Mouse (Mus musculus) Muller cell, postnatal 12 days (primary cell): ENCODE results near the gene Irf2.

Experiments
- DNase-seq: peaks from one replicate; pipeline ENCODE4 v3.0.0-alpha.2; 2015; ENCODE audit errors: inconsistent ontology term

The Irf2 gene

DNA sequence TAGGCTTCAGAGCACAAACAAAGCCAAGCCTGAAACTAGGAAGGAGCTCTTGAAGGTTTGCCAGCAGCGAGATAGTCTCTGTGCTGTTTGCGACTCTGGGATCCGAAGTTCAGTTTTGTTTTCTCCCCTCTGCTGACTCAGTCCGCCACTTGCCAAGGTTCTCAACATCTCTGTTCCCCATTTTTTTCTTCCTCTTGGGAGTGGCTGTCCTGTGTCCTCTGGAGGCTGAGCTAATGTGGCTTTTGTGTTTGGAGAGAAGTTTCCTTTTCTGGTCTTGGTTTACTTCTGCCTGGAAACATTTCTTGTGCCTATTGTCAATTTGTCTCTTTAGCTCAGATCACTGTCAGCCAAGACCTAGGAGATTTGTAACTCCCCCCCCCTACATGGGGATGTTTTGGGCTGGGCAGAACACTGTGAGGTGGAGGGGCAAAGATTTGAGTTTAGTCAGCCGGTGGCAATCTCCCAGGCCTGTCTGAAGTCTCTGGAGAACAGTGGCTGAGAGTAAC is 103.2 kb downstream of the Irf2 start:
- DNase-seq, result peak; percentile 82

DNA sequence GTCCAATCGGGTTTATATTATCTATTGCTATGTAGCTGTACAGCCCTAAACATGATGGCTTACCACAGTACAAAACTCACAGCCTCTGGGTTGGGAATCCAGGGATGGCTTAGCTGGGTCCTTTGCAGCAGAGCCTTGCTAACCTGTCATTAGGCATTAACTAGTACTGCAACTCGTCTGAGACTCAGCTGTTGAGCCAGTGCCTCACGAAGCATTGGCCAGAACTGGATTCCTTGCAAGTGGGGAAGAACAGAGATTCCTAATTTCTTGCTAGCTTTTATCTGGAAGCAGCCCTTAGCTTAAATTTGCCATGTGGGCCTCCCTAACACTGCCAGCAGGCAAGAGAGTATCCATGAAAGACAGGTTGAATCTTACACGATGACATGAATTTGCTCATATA is 104.3 kb downstream of the Irf2 start:
- no peak for DNase-seq

DNA sequence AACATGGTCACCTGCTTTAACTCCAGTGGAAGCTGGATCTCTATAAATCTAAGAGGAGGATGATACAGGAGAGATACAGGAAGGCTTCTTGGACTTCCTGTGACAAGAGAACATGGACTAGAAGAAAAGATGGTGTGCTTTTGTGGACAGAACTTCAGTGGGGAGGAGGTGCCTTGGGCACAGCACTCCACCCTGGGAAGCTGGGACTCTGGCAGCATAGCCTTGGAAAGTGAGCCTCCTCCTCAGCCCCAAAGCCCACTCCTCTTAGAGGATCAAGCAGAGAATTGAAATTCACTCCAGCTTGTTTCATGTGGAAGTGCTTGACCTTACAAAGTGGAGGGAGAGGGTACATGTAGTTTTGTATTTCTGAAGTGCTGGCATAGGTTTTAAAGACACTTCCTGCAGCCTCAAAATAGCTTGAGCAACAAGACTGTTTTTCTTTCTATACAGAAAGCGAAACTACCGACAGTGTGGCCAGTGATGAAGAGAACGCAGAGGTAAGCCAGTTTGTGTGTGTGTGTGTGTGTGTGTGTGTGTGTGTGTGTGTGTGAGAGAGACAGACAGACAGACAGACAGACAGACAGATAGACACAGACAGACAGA is 104.9 kb downstream of the Irf2 start:
- no peak for DNase-seq

DNA sequence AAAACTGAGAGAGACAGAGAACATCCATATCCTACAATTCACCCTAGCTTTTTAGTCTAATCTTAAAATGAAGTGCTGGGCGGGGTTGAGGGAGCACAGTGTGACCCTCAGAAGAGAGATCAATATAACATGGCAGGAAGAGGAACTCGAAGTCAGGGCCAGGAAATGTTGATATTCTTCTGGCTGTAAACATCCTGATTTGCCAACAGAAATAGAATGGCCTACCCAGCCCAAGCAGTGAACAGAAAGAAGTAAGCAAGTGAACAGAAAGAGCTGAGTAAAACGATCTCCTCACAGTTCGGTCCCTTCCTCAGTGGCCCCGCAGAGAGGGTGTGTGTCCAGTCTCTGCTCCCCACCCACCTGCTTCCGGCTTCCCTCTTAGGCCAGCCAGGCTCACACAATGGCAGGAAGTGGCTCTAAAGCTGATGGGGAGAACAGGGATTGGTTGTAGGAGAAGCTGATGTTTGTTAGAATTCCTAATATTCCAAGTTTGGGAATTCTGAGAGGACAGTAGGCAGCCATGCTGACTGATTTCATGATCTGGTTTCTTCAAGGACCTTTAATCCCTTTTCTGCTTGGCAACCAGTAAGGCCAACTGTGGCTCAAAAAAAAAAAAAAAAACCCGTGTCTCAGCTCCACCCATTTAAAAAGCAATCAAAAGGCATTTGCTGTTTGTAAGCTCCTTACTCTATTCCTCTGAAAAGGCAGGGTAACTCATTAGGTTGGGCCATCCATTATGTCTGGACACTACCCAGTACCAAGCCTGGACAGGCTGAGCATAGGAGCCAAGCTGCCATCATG is 105.6 kb downstream of the Irf2 start:
- no peak for DNase-seq

DNA sequence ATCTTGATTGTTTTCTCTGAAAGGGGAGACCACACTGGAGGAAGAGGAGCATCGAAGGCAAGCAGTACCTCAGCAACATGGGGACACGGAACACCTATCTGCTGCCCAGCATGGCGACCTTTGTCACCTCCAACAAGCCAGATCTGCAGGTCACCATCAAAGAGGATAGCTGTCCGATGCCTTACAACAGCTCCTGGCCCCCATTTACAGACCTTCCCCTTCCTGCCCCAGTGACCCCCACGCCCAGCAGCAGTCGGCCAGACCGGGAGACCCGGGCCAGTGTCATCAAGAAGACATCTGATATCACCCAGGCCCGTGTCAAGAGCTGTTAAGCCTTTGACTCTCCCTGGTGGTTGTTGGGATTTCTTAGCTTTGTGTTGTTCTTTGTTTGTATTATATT is 106.4 kb downstream of the Irf2 start:
- no peak for DNase-seq

DNA sequence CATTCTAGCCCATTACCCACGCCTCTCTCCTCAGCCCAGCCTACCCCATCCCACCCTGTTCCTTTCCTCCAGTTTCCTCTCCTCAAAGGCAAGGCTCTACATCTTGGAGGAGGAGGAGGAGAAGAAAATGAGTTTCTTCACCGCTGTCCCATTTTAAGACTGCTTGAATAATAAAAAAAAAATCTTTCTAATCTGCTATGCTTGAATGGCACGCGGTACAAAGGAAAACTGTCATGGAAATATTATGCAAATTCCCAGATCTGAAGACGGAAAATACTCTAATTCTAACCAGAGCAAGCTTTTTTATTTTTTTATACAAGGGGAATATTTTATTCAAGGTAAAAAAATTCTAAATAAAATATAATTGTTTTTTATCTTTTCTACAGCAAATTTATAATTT is 107.4 kb downstream of the Irf2 start:
- DNase-seq, result no peak

DNA sequence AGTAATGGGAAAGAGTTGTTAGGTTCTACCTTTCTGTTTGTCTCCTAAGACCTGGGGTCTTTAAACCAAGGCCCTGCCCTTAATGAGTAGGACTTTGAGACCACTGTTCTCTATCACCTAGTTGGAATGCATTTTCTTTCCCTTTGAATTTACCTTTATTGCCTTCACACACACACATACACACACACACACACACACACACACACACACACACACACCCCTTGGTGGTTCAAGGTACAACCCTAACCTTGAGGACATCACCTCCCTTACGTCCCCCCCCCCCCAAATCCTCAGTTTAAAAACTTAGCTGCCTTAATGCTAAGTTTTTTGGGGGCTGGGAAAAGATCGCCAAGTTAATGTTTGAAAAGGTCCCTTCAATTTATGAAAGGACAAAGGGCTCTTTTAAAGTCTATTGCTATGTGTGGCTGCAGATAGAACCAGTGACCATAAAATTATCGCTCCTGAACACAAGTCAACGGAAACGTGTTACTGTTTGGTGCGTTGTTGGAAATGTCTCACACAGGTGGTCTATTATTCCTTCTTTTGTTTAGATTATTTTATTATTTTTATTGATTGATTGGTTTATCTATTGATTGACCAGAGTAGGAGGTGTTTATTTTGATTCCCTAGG is 108.6 kb downstream of the Irf2 start:
- DNase-seq, result no peak

DNA sequence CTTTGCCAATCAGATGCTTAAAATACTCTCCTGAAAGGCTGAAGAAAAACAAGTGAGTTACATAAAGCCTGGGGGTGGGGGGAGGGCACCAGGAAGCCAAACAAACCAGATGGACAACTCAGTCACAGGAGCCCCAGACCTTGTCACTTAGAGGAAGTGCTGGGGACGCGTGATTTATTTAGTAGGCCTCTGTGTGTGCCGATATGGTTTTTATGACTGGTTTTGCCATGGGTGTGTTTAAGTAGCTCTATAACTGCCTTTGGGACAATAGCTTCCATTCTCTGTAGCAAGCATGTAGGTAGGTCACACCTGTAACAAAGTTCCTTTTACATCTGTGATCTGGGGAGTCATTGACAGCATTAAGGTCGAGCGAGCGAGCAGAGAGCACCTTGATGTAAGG is 109.4 kb downstream of the Irf2 start:
- no peak for DNase-seq

DNA sequence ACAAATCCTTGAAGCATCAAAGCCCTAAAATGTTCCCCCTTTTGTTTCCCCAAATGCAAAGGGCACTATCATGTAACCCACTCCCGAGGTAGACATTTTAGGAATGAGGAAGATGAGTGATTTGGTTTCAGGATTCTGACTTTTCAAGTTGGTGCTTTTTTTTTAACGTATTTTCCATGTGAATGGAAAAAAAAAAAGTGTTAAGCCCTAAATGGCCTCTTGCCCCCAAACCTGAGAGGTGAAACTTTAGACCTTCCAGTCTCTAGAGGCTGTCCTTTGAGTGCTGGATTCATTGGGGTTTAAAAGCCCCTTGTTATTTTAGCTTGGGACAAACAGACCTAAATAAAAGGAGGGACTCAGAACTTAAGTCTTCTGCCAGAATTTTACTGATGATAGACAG is 109.9 kb downstream of the Irf2 start:
- no peak for DNase-seq

DNA sequence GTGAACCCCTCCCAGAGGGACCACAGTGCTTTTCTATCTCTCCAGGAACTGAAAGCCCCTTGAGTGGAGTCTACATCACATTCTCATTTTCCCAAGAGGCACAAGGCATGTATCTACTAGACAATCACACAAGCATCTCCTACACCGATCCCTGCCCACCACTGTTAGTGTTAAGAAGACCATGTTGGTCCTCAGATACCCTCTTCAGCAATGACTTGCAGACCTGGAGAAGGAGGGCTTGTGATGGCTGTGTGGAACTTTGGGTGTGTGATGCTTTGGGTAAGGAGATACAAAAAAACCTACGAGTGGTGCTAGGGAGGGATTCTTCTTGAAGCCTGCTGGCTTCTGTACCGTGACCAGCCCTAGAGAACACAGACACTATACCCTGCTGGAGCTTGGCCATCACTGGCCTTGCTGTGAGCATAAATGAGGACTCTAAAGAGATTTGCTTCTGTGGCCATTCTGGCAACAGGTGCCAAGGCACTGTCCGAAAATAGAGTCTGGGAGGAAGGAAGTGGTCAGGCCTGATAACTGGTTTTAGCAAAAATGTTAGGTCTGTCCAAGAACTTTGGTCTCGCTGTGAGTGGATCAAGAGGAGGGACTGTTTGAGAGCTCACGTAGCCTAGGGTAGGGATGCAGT is 110.8 kb downstream of the Irf2 start:
- no peak for DNase-seq

DNA sequence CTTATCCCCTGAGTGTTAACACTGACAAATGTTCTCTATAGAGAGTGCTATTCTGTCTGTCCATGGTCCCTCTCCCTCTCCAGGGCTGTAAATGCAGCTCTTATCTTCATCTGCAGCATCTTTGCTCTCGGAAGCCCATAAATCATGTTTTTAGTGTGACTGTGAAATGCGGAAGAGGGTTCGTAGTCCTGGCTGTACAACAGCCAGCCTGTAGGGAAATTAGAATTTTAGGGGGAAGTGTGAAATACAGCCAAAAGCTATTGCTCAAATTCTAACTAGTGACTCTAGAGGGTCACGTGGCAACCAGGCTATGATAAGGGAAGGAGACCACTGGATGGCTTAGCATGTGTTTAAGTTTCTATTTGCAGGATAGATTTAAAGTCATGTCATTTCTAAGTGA is 112.0 kb downstream of the Irf2 start:
- no peak for DNase-seq

DNA sequence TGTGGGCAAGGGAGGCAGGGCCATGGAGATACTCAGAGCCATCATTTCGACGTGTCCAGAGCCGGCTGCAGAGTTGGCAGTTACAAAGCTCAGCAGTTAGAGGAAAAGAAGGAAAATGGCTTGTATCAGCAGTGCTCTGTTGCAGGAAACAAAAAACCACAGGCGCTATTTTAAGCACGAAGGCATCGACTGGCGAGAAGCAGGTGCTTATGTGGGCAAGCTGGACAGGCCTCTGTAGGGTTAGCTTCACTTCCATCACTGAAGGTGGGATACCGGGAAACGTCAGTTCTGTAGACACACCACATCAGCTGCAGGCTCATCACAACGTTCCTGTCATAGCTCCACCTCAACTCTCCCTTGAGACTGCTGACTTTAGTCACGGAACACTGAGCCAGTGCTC is 112.8 kb downstream of the Irf2 start:
- no peak for DNase-seq

DNA sequence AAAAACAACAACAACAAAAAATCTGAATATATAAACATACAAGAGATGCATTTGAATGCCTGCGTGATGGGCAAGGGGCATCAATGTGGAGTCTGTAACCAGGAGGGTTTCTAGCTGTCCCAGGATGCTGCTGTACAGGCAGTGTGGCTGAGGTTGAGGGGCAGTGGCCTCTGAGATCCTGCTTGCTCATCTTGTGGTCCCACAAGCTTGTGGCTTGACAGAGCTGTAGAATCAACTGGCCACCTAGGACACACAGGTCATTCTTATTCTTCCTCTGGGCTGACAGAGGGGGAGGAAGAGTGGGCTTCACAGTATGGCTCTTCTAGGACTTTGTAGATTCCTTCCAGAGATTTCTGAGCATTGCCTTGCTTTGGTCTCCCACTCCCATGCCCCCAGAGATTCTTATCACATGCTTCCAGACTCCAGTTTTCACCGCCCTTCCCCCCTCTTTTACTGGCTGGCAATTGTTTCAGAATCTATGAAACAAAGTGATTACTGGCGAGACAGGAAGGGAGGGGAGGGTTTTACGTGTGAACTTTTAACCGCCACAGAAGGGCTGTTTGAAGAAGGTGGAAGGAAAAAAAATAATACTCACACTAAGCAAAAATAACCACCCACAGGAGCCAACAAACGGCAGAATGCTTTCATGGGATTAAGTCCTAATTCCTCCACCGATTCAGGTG is 119.8 kb downstream of the Irf2 start:
- DNase-seq, result no peak

DNA sequence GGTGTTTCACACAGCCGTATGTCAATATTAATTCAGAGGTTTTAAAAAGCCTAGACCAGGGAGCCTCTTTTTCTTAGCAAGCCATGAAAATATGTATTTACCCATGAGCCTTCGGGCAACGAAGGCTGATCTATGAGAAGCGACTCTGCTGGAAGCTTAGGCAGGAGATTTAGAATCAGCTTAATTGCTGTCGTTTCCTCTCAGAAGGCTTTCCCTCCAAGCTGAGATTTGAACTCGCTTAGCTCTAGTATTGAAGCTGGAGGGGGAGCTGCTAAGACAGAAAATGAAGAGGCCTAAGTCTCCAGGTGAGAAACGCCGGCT is 120.3 kb downstream of the Irf2 start:
- no peak for DNase-seq

DNA sequence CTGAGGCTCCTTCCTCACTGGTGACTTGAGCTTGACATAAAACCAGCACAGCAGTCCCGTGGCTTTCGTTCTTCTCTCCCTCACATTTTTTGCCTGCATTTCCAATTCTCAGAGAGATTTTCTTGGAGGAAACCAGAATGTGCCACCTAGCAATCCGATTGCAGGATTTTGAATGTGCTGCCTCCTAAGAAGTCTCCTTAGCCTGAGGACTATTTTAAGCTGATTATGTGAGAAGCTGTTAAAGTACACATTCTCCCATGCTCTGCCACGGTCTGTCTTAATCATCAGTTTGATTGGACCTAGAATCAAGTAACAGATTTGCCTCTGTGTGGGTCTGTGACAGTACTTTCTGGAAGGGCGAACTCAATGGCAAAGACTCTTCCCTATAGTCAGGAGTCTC is 123.0 kb downstream of the Irf2 start:
- no peak for DNase-seq

DNA sequence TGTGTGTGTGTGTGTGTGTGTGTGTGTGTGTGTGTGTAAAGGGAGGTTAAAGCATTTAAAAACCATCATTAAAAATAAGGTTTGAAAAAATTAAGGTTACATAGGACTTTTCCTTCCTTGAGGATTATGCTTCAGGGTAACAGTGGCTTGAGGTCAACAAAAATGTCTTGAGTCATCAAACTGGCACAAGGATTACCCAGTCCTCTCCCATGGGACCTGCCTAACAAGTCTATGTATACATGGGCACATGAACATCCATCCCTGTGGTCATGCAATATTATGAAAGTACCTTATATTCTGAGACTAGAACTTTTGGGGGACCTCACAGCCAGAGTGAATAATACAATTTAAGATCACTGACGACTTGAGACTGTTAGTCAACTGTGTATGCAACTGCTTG is 125.9 kb downstream of the Irf2 start:
- DNase-seq, result no peak

DNA sequence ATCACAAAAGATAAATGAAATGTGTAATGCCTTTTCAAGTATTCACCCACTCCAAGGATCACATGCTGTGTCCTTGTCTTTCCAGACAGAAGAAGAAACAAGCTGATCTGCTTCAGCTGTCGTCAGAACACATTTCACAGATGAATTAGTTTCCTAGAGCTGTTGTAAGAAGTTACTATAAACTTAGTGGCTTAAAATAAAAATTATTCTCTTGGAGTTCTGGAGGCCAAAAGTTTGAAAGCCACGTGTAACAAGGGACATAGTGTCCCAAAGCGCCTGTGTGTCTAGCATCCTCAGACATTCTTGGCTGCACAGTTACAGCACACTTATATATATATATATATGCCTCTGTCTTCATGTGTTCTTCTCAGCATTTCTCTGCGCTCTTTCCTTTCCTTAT is 127.9 kb downstream of the Irf2 start:
- no peak for DNase-seq

DNA sequence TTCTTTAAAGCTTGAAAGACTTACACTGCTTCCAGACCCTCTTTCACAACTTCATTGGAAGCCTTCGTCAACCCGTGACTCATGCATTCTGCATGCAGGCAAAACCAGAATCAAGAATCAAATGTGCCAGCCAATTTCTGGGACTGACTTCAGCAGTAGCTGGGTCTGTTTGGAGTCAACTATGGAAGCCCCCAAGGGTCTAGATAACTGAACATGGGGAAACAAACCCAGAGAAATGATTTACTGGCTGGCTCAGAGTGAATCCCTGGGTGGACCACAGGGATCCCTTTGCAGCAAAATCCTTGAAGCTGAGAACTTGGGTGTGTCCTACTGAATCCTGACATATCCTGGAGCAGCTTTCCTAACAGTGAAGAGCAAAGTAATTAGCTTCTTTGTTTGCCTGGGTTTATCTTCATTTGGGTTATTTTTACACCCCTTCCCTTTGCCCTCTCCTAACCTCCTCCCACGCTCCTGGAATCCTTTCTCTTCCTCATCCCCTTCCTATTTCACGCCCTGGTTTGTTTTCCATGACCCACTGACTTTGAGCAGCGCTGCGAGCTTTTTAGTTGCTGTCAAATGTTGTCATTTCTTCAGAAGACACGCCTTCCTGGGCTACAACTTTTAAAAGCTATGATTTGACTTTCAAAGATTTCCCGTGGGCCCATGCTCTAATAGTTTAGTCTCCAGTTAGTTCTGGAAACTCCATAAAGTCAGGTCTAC is 129.0 kb downstream of the Irf2 start:
- DNase-seq, result peak; percentile 83

DNA sequence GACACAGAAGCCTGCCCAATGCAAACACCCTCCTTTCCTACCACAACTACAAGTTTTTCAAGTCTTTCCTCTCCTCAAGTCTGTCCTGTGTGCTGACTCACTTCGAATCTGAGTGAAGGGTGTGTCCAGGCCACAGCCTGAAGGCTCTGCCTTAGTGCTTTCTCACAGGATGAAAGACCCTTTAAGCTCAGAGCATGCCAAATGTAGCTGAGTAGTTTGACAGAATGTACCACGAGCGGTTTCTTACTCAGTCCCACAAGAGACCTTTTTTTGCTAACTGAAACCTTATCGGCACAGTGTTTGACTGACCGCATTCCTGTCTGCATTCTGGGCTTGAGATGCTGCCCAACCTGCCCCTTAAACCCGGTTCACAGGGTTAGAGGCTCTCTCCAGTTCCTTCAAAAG is 130.0 kb downstream of the Irf2 start:
- no peak for DNase-seq

DNA sequence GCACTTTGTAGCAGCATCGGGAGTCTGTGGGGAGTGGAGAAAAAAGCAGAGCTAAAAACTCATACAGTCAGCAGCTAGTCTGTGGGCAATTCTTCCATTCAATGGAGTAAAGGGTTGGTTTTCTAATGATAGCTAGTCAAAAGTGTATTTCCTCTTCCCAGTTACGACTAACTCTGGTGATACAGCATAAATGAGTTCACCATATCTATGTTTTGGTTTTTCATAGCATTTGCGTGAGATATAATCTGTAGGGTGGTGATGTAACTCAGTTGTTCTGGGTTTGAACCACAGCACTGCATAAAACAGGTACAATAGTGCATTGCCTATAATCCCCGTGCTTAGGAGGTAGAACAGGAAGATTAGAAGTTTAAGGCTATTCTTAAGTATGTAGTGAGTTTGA is 131.6 kb downstream of the Irf2 start:
- DNase-seq, result no peak

DNA sequence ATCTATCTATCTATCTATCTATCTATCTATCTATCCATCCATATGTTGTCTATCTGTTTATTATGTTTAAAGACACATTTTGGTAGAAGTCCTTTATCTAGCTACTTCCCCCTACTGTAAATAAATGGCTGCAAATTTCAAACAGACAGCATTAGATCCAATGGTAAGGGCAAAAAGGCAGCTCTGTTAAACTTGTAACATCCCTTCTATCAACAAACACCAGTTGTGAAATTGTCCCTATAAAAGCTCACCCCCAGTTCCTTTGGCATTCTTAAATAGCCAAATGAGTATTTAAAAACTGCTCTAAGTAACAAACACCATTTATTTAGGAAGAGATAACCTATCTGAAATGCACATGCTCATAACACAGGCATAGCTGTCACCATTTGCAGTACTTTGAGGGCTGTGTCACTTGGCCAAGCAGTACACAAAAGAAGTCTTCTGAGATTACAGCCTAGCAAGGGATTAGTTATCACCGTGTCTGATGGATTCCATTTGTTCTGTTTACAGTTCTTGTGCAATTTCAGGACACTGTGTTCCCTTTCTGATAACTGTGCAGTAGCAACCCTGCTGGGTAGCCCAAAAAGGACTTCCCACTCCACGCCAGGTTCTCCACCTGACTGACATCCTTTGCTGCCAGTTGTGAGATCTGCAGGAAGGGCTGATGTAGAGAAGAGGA is 136.2 kb downstream of the Irf2 start:
- DNase-seq, result no peak
